Mouse (Mus musculus) embryo, embryonic 10.5 days (tissue): ENCODE data around the gene Ugt1a10.
"Not testable (repeated sequence)": the region's sequence is repeated elsewhere in the genome, so short reads cannot be mapped to it uniquely, and the experiment has no call there.

ENCODE experiments used
- DNase-seq: peaks from one replicate; pipeline ENCODE4 v3.0.0-alpha.2; 2015; ENCODE audit warnings: low spot score

Ugt1a10 gene

DNA sequence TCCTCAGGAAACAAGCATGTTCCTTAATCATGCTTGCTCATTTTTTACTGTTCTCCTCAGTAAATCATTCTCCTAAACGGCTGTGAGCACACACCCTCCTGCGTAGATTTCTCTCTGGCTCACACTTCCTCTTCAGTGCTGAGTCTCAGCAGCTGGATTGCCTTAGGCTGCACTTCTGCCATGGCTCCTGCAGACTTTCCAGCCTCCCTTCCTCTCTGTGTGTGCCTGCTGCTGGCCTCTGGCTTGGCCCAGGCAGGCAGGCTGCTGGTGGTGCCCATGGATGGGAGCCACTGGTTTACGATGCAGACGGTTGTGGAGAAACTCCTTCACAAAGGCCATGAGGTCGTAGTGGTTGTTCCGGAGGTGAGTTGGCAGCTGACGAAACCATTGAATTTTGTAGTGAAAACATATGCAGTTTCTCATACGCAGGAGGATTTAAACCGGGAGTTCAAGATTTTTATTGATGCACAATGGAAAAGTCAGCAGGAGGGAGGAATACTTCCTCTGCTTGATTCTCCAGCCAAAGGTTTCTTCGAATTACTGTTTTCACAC is 39.8 kb downstream of the Ugt1a10 start, which contains the start of gene Ugt1a7c:
Gene Ugt1a7c, plus strand, starts transcription at position 122 of the 552 bp plus-strand sequence.
- peak; percentile 15 for DNase-seq

DNA sequence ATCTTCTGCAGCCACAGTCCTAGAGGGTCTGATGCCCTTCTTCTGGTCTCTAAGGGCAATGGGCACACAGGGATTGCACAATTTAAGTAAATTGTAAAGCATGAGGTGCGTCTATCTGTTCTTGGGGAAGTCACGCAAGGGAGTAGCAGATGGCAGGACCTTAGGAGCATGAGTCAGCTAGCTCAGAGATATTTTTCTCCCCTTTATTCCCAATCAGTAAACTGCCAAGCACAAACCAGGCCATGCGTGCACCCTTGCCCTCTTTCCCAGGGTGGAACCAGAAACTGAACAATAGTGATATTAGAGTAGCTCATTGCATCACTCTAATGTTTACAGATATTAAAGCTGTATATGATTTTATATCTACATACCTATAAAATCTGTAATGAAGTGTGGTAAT is 43.4 kb downstream of the Ugt1a10 start:
- DNase-seq: not testable (repeated sequence)

DNA sequence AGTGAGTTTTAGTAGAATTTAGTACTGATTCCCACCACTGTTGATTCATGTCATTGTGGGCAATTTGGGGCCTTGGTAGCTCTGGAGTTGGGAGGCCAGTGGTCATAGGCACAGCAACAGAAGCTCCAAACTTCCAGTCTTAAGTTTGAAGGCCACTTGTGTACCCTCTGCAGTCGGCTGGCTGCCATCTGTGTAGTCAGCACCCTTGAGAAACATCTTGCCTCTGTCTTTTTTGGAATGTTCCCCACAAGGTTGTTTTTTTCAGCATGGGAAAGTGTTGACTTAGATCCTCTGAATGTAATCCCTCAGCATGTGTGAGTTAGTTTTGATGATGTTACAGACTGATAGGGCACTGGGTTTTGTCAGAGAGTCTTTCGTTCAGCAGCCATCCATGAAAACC is 44.5 kb downstream of the Ugt1a10 start:
- DNase-seq: not testable (repeated sequence)

DNA sequence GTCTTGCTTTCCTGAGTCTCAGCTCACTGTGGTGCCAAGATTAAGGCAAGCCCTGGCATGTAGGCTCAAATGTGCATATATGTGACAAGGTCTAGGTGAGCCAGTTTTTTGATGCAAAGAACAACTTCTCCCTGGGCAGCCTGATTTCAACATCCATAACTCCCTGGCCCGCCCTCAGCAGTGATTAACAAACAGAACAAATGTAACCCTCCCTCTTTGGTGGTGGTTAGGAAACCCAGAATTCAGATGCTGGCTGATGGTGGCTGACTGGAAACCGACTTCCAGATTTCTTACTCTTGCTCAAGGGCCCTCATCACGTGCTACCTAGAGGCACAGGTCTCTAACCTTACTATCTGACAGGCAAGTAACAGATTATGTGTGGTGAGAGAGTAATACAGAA is 47.8 kb downstream of the Ugt1a10 start, which contains the start of gene Ugt1a6b:
Gene Ugt1a6b, plus strand, starts transcription at position 234 of the 400 bp plus-strand sequence.
- DNase-seq: not testable (repeated sequence)

DNA sequence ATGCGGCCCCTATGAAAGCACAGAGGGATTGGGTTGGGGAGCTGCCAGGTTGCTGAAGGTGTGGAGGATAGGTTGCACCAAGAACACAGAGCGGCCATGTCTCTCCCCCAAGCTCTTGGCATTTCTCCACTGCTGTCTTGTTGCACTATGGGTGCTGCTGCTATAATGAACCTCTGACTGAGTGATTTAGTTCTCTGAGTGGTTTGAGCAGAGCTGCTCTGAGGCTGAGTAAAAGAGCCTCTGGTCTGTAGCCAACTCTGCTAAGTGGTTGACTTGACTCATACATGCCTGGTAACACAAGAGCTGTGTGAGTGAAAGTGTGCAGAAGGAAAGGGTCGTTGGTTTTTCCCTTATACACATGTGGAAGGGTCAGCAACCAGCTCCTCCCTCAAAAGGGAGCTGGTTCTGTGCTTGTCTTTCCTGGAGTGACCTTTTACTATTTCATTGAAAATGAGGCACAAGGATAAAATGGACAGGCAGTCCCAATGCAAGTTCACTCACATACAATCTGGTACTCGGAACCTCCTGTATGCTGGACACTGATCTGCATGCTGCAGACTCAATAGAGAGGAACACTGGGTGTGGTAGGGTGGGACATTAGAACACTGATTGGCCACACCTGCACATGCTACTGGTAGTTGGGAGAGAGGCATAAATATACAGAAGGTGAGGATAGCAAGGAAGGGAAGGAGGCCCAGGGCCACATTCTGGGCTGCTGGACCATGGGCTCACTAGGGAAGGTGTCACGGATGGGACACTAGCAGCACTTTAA is 48.7 kb downstream of the Ugt1a10 start:
- not testable (repeated sequence) for DNase-seq

DNA sequence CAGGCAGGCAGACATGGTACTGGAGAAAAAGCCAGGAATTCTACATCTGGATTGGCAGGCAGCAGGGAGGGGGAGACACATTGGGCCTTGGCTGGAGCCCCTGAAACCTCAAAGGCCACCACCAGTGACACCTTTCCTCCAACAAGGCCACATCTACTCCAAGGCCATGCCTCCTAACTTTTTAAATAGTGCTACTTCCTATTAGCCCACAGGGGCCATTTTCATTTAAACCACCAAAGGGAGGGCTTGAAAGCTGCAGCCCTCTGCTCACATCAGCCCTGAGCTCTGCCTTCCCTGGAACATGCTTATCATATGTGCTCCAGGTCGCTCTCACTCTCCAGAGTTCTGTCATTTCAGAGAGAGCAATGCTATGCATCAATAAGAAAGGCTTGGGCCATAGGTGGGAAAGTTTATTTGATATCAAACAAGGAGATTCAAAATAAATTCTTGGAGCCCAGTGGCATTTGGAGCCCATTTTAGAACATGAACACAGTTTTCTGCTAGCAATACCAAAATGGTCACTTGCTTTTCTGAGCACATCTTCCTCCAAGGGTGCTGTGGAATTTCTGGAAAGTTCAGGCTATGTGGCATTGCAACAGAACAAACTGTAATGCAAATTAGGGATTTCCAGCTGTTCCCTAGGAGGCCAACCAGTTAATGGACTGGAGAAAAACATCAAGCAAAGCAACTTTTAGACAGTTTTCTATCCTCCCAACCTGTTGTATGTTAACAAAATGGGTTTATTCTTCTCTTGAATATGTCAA is 49.7 kb downstream of the Ugt1a10 start:
- DNase-seq: no peak

DNA sequence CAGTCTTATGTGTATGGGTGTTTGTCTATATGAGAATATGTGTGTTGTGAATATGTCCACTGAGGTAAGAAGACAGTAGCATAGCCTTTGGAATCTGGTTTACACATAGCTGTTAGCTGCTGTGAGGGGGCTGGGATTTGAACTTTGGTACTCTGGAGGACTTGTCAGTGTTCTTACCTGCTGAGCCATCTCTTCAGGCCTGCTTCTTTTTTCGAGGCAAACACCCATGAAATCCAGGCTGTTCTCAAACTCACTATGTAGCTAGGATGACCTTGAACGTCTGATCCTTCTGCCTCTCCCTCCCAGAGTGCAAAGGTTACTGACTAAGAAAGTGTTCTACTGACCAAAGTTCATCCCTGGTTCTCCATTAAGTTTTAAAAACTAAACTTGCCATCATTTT is 50.5 kb downstream of the Ugt1a10 start:
- DNase-seq: no peak

DNA sequence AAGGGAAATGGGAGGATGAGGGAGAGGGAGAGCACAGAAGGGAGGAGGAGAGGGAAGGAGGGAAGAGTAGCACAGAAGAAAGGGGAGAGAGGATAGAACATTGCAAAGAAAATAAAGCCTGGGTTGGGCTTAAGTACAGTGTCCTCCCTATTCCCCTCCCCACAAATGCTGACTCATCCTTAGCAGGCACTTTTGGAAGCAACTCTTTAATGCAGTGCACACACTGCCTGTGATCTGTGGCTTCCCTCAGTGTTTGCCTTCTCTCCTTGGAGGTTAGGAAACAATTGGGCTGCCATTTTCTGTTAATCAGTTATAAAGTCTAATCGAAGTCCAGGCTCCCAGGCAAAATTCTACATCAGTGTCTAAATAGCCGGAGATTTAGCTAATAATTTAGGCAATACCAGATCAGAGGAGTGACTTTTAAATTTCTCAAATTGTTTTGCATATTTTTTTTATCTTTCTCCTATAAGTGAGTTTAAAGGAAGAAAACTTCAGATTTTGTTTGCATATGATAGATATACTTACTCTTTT is 53.9 kb downstream of the Ugt1a10 start:
- not testable (repeated sequence) for DNase-seq

DNA sequence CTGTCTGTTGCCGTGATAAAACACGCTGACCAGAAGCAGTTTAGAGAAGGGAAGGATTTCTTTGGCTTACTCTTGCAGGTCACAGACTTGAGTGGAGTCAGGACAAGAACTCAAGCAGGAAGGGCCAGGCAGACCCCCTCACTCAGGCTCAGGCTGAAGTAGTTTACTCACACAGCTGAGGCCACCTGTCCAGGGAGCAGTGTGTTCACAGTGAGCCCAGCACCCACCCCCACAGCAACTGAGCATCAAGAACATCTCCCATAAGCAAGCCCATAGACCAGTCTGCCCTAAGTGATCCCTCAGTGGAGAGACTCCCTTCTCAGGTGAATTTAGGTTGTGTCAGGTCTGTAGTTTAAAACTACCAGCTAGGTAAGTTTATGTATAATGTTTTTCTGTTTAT is 54.4 kb downstream of the Ugt1a10 start:
- not testable (repeated sequence) for DNase-seq

DNA sequence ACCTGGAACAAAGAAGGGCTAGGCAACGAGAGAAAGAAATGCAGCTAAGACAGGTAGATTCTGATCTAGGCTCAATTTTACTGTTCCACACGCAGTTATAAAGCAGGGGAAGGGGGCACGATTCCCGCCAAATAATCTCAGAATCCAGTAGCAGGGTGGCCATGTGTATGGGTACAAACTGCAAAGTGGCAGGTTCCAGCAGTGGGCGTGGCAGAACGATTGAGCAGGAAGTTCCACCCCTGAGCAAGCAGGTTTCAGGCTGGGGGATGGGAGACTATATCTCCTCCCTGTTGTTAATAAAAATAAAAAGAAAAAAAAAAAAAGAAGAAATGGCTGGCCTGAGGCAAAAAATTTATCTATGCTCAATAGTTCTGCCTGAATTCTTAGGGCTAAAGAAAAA is 57.6 kb downstream of the Ugt1a10 start:
- DNase-seq: not testable (repeated sequence)

DNA sequence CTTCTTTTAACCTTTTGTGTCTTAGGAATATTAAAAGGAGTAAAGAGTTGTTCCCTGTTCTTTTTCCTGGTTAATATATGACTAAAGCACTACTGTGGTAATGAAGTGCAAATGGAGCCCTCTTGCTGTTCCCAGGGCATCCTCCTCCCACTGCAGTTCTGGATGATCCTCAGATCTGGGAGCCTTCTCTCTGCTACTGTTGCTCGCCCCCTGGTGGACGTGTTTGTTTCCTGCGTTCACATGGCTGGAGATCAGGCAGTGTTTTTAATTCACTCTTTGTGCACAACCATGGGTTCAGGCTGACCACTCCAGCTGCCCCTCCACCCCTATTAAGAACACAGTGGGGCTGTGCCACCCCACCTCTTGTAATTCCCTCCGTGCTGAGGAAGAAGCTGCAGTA is 65.4 kb downstream of the Ugt1a10 start:
- DNase-seq: not testable (repeated sequence)

DNA sequence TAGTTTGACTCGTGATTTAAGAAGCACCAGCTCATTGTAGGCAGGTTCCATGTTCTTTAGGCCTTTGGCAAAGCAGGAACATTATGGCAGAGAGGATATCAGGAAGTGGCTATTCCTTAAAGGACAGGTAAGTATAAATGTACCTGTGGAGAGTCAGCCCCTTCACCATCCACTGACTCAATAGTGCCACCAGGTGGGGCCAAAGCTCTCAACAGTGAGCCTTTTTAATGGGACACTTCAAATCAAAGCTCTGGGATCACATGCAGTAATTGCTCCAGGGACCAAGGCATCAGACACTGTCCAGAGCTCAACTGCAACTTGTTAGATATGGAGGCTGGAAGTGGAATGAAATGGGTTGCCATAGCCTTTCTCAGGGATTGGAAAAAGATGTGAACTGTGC is 66.3 kb downstream of the Ugt1a10 start:
- peak; percentile 13 for DNase-seq

DNA sequence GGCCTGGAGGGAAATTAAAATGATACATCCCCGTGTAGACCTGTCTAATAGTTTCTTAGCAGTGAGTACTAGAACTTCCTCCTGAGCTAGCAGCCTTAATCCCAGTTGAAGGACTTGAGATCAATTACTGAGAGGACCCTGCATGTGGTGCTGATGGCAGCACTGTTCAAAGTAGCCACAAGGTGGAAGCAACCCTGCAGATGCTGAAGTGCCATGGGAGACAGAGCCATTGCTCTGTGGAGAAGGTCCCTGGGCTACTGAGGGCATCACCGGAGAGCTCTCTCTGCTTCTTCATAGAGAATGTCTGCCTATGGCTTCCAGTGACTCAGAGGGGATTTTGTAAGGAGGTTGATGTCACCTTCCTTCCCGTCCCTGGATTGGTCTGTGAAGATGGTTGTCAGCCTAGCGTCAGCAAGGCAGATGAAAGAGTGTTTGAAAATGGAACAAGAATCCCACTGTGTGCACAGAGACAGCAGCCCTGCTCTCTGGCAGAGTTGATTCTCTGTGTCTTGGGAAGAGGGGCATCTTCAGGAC is 70.7 kb downstream of the Ugt1a10 start:
- DNase-seq: not testable (repeated sequence)

DNA sequence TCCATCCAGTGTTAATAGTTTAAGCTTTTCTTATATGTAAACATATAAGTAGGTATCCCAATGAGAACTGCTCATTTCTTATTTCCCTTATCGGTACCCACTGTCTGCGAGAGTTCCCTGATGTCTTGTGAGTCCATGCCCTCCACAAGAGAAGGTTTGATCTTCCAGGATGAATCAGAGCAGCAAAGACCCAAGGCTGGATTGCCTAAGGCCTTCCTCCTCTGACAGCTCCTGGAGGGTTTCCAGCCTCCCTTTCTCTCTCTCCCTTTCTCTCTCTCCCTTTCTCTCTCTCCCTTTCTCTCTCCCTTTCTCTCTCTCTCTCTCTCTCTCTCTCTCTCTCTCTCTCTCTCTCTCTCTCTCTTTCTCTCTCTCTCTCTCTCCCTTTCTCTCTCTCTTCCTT is 73.9 kb downstream of the Ugt1a10 start:
- DNase-seq: not testable (repeated sequence)

DNA sequence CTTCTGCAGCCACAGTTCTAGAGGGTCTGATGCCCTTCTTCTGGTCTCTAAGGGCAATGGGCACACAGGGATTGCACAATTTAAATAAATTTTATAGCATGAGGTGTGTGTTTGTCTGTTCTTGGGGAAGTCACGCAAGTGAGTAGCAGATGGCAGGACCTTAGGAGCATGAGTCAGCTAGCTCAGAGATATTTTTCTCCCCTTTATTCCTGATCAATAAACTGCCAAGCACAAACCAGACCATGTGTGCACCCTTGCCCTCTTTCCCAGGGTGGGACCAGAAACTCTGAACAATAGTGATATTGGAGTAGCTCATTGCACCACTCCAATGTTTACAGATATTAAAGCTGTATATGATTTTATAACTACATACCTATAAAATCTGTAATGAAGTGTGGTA is 75.0 kb downstream of the Ugt1a10 start:
- DNase-seq: not testable (repeated sequence)

DNA sequence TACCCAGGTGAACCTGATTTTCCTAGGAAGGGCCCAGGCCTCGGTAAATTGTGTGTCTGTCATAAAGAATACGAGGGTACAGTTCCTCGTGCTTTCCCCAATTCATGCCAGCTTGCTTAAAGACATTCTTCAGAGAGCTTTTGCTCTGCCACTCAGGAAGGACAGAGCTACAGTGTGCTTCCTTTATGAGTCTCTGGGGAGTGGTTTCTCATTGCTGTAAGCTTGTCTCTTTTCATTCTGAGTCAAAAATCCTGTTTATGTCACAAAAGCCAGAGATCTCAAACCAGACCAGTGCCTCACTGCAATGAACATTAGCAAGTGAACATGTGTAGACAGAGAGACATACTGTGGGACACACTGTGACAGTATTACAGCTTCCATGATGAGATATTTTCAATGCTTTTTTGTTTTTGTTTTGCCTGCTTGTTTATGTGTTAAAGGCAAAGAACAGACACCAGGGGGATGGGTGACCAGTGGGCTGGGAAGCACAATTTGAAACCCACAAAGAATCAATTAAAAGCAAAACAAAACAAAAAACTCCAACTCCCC is 78.8 kb downstream of the Ugt1a10 start:
- peak; percentile 10 for DNase-seq

DNA sequence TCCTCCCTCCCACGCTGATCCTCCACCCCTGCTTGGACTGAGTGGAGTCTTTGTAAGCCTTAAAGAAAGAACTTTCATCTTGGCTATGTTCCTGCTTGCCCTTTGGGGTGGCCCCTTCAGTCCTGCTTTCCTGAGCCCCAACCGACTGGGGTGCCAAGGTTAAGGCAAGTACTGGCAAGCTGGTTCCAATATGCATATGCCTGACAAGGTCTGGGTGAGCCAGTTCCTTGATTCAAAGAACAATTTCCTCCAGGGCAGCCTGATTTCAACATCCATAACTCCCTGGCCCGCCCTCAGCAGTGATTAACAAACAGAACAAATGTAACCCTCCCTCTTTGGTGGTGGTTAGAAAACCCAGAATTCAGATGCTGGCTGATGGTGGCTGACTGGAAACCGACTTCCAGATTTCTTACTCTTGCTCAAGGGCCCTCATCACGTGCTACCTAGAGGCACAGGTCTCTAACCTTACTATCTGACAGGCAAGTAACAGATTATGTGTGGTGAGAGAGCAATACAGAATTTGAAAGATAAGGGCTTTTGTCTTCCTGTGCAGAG is 79.3 kb downstream of the Ugt1a10 start, which contains the start of gene Ugt1a6a:
Gene Ugt1a6a, plus strand, starts transcription at position 353 of the 555 bp plus-strand sequence.
- DNase-seq: not testable (repeated sequence)

DNA sequence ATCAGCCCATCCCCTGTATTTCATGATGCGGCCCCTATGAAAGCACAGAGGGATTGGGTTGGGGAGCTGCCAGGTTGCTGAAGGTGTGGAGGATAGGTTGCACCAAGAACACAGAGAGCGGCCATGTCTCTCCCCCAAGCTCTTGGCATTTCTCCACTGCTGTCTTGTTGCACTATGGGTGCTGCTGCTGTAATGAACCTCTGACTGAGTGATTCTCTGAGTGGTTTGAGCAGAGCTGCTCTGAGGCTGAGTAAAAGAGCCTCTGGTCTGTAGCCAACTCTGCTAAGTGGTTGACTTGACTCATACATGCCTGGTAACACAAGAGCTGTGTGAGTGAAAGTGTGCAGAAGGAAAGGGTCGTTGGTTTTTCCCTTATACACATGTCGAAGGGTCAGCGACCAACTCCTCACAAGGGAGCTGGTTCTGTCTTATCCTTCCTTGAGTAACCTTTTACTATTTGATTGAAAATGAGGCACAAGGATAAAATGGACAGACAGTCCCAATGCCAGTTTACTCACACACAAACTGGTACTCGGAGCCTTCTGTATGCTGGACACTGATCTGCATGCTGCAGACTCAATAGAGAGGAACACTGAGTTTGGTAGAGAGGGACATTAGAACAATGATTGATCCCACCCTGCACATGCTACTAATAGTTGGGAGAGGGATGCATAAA is 80.2 kb downstream of the Ugt1a10 start:
- not testable (repeated sequence) for DNase-seq

DNA sequence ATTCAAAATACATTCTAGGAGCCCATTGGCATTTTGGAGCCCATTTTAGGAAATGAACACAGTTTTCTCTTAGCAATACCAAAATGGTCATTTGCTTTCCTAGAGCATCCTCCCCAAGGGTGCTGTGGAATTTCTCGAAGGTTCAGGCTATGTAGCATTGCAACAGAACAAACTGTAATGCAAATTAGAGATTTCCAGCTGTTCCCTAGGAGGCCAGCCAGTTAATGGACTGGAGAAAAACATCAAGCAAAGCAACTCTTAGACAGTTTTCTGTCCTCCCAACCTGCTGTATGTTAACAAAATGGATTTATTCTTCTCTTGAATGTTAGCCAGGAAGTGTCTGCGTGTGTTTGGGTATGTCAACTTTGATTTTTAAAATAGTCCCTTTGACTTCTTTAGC is 81.5 kb downstream of the Ugt1a10 start:
- no peak for DNase-seq

DNA sequence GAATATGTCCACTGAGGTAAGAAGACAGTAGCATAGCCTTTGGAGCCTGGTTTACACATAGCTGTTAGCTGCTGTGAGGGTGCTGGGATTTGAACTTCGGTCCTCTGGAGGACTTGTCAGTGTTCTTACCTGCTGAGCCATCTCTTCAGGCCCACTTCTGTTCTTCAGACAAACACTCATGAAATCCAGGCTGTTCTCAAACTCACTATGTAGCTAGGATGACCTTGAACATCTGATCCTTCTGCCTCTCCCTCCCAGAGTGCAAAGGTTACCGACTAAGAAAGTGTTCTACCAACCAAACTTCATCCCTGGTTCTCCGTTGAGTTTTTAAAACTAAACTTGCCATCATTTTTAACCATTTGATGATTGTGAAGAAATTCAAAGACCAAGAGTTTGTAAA is 82.1 kb downstream of the Ugt1a10 start:
- DNase-seq: no peak

DNA sequence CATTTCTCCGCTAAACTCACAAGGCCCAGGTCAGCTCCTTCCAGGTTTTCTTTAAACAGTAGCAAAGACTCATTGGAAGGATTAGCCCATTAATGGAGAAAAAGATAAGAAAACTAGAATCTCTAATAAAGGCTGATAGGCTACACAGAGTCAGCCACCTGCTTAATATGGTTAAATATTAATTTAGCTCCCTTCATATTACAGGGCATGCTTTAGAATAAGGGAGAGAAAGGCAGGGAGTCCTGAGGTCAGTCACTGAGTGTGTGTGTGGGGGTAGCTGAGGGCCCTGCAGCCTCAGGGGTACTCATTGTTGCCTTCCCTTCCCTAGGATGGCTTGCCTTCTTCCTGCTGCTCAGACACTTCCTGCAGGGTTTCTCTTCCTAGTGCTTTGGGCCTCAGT is 83.0 kb downstream of the Ugt1a10 start:
- DNase-seq: no peak
